Mouse (Mus musculus) layer of hippocampus, adult 2 months (tissue): ENCODE data around the gene Chrd. TPM values are rescaled to one million over a fixed set of nuclear protein-coding genes. Genes with fewer than 3 reads are reported as not detected.

Experiments
- DNase-seq, 2 experiments: peaks; one replicate each; pipeline ENCODE4 v3.0.0; 2022; ENCODE audit warnings: low spot score in 2 of 2
- H3K27ac ChIP-seq: fragments of 200-600 bp; 2 replicates; pipeline ENCODE4 v1.8.1; 2022
- H3K4me3 ChIP-seq: fragments of 200-600 bp; 2 replicates; pipeline ENCODE4 v1.8.1; 2022; ENCODE audit warnings: mild to moderate bottlenecking
- CTCF ChIP-seq: fragments of 200-600 bp; conservative IDR thresholded peaks from 2 replicates; pipeline ENCODE4 v1.8.1; 2022; ENCODE audit warnings: antibody characterized with exemption, mild to moderate bottlenecking, moderate library complexity
- total RNA-seq, 2 experiments: library from RNA; stranded (reverse); gene quantifications; 2 replicates each; pipeline ENCODE4 v1.2.3; 2021

Chrd gene
- total RNA-seq, 2 experiments from 2014 or later: 87.0 to 90.7 TPM

- DNase-seq: no peak
- peak overlapping the region; percentile 94 for H3K27ac ChIP-seq
These were observed 17.8 kb upstream of the Chrd start for GRCm38 (mm10) chr16:20715161-20715560.

GRCm38 (mm10) chr16:20715566-20715965, 17.4 kb upstream of the Chrd start:
- Histone ChIP-seq H3K4me3 (peak overlapping the region; percentile 74), H3K27ac (peak overlapping the region; percentile 94)
- no peak for DNase-seq
- TF ChIP-seq CTCF: no peak

More at GRCm38 (mm10) chr16:20715161-20715560, 17.8 kb upstream of the Chrd start:
- no peak for TF ChIP-seq CTCF
- H3K4me3 ChIP-seq: peak overlapping the region; percentile 74

DNA sequence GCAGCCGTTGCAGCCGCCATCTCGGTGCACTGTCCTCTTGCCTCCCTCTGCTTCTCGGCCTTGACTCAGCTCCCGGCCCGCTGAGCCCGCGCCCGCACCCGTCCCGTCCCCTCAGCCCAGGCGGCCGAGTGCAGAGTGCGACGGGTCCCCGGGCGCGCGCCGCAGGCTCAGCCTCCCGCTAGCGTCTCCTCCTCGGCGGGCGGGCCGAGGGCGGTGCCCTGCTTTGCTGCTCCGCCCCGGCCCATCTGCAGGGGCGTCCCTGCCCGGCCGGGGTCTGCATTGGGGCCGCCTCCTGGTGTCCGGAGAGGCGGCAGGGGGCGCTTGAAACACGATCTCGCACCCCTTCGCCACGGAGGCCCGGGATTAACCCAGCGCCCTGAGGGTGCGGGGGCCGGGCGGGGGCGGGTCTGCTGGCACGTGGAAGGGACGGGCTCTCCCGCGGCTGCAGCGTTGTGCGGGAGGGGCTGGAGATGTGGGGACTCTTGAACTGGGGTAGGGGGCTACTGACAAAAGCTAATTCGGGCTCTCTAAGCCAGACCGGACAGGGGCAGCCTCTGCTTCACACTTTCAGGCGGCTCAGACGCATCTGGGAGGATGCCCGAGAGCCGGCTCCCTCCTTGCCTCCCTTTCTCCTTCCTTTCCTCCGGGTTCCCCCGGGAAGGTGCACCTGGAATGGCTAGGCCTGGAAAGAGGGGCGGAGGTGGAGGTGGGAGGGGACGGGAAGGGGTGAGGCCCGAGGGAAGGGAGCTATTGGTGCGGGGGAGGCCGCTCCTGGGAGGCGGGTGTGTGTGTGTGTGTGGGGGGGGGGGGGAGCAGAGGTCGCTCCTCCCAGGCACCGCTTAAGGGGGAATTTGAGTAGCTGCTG, 16.7 kb upstream of the Chrd start:
- H3K4me3 ChIP-seq: peak overlapping the region; percentile 74
- peak; percentile 79 to 80 for DNase-seq
- peak; percentile 63 for TF ChIP-seq CTCF
- peak overlapping the region; percentile 94 for H3K27ac ChIP-seq

GRCm38 (mm10) chr16:20716841-20717180, 16.1 kb upstream of the Chrd start:
- no peak for TF ChIP-seq CTCF
- no peak for DNase-seq
- H3K27ac ChIP-seq: peak overlapping the region; percentile 94
- peak overlapping the region; percentile 74 for H3K4me3 ChIP-seq

DNA sequence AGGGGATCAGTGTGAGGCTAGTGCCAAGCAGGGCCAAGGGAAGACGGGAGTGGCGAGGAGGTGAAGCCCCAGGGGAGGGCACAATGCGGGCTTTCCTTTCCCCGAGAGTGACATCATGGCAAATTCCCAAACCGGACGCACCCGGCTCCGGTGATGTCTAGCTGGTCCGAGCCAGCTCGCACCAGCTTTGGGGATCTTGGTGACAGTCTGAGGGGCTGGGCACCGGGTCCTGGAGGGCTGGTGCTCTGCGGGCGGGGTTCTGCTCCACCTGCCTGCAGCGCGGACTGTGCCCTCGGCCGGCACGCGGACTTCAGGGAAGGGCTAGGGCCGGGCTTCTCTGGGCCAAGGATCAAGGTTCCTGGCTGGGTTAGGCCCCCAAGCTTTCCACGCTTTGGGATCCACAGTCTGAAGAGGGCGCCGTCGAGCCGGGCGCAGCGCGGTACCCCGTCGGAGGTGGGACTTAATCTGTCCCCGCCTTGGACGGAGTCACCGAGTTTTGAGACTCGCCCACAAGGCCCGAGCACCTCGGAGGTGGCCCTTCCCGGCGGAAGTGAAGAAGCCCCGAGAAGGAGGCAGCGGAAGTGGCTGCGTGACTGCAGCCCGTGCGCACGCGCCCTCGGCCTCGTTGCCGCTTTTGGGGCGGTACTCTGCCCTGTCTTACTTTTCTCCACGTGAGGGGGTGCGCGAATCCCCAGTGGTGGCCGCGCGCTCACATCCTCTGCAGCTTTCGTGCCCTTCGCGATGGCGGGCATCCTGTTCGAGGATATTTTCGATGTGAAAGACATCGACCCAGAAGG, 15.5 kb upstream of the Chrd start, which contains the start of the genes Polr2h and Clcn2:
Polr2h (plus strand) TSS at position 485 of the 797 bp plus-strand sequence.
Clcn2 (minus strand) TSS at position 566 of the 797 bp plus-strand sequence.
- DNase-seq: peak; percentile 96 to 98
- Histone ChIP-seq H3K27ac (peak within 1 kb of the TSS; percentile 94), H3K4me3 (peak within 1 kb of the TSS; percentile 74)
- peak; percentile 87 for TF ChIP-seq CTCF

GRCm38 (mm10) chr16:20717978-20718670, 14.8 kb upstream of the Chrd start:
- no peak for DNase-seq
- no peak for TF ChIP-seq CTCF
- Histone ChIP-seq H3K4me3 (peak overlapping the region; percentile 74), H3K27ac (peak overlapping the region; percentile 94)

DNA sequence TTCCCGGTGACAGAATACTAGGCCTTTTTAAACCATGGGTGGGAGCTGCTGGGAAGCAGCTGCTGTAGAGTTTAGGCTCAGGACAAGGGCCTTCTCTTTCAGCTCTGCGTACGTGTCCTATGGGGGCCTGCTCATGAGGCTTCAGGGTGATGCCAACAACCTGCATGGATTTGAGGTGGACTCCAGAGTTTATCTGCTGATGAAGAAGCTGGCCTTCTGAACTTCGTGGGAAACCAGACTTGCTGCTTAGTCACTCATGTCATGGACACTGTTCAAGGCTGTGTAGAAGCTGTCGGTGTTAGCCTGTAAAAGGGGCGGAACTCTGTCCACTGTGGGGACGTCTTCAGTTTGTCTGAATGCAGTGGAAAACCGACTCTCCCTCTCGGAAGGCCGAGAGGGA, 11.1 kb upstream of the Chrd start:
- DNase-seq: no peak
- H3K27ac ChIP-seq: no peak overlapping the region
- no peak overlapping the region for H3K4me3 ChIP-seq
- no peak for TF ChIP-seq CTCF

DNA sequence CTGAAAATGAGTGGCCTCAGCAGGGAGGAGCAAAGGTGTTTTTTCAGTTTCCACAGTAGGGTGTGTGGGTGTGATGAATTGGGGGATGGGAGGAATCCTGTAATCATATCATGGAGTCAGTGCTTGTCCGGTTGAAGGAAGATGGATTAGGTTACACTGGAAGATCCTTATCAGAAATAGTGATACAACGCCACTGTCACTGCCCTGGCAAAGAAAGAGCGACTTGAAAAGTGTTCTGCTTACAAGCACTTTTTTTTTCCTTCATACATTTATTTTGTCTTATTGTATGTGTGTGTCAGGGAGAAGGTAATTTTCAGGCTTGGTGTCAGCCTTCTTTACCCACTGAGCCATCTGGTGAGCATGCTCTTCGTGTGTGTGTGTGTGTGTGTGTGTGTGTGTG, 10.2 kb upstream of the Chrd start:
- H3K27ac ChIP-seq: no peak overlapping the region
- no peak for TF ChIP-seq CTCF
- DNase-seq: no peak
- no peak overlapping the region for H3K4me3 ChIP-seq

- H3K27ac ChIP-seq: no peak overlapping the region
- H3K4me3 ChIP-seq: no peak overlapping the region
- no peak for DNase-seq
- TF ChIP-seq CTCF: no peak
These were observed 9.7 kb upstream of the Chrd start for GRCm38 (mm10) chr16:20723247-20723646.

DNA sequence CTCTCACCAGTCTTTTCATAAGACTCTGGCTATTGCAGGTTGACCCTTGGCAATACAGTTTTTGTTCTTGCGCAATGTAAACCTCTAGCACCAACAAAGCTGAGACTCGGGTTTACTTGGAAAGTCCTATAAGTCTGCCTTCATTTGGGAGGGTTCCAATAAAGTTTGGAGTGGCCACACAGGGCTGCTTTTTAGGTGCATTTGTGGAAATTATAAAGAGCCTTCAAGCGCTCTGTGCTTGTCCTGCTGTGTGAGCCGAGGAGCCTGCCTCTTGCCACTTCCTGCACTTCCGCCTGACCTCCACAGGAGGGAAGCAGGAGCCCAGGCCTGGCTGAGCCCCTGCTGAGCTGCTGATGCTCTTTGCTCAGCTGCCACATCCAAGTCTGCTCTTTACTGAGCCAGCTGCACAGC, 8.6 kb upstream of the Chrd start:
- DNase-seq: no peak
- peak; percentile 88 for TF ChIP-seq CTCF
- Histone ChIP-seq H3K27ac (no peak overlapping the region), H3K4me3 (no peak overlapping the region)

DNA sequence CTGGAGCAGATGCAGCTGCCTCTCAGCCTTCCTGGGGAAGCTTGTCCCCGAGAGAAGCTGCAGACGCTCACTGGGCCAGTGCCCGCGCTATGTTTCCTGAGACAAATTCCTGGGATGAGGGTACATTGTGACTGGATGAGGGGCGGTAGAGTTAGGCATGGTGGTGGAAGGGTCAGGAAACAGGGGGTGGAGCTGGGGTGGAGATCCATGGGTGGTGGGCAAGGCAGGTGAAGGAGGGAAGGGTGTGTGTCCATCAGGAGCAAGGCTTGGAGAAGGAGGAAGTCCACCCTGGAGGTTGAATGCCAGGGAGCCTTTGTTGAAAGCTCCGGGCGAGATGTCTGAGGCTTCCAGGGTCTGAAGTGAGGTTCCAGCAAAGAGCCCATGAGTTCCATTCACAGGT, 7.6 kb upstream of the Chrd start:
- DNase-seq: no peak
- H3K4me3 ChIP-seq: no peak overlapping the region

GRCm38 (mm10) chr16:20725750-20726149, 7.2 kb upstream of the Chrd start:
- no peak for DNase-seq
- Histone ChIP-seq H3K4me3 (no peak overlapping the region), H3K27ac (no peak overlapping the region)
- no peak for TF ChIP-seq CTCF

More for the DNA sequence above, 7.6 kb upstream of the Chrd start:
- H3K27ac ChIP-seq: no peak overlapping the region
- no peak for TF ChIP-seq CTCF

- DNase-seq: no peak
- TF ChIP-seq CTCF: no peak
These were observed 6.5 kb upstream of the Chrd start for GRCm38 (mm10) chr16:20726384-20726783.

More at GRCm38 (mm10) chr16:20726384-20726783, 6.5 kb upstream of the Chrd start:
- Histone ChIP-seq H3K27ac (no peak overlapping the region), H3K4me3 (no peak overlapping the region)
